Mouse (Mus musculus) frontal cortex, adult 2 months (tissue): ENCODE results near the gene Hsf5. TPM values are rescaled to one million over a fixed set of nuclear protein-coding genes. Genes with fewer than 3 reads are reported as not detected.

ENCODE experiments used
- DNase-seq, 2 experiments: peaks; one replicate each; pipeline ENCODE4 v3.0.0; 2022; ENCODE audit warnings: low spot score in 1 of 2; ENCODE audit errors: extremely low spot score in 1 of 2
- polyA plus RNA-seq: library from polyadenylated mRNA; depleted of rRNA; stranded (reverse); fragments of >200 nt; gene quantifications from 2 replicates; pipeline ENCODE4 v1.2.3, GENCODE M21; 2012

The Hsf5 gene
- polyA plus RNA-seq, 1 experiment: 0.46 TPM

DNA sequence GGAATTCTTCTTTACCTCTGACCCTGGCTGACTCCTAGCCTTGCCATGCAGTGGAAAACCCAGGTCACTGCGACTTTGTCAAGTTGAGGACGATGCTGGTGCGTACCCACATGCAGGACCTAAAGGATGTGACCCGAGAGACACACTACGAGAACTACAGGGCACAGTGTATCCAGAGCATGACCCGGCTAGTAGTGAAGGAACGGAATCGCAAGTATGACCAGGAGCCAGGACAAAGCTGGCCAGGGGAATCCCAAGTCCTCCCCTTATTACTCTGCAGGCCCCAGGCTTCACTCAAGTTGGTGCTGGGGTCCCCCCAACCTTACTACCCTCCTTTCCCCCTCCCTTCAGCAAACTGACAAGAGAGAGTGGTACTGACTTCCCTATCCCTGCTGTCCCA, 27.4 kb upstream of the Hsf5 start:
- no peak for DNase-seq

DNA sequence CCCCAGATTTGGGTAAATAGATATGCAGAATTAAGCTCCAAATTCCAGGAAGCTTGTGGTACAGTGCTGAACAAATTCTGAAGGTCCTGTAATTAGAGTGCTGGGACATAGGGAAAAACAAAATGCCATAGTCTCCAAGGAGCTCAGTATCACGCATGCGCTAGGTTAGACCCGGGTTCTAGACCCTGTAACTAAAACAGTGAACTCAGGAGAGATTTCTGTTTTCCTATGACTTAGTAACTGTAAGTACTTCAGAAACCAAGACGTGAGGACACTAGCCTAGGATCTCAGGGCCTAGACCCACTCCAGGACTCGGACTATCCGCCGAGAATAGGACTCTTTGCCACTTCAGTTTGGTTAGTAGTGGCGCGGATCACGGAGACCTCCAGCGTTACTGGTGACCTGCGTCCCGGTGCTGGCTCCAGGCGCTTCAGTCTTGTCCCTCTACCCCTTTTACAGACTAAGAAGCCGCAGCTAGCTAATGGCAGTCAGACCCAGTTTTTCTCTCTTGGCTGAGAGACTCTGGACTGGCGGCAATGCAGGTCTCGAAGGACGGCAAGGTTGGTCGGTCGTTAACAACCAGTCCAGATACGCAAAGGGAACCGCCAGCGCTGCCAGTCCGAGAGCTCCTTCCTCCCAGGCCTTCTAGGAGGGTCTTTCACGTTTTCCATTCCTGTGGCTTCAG, 26.0 kb upstream of the Hsf5 start:
- peak in 1 of 2 experiments; percentile 42 for DNase-seq

DNA sequence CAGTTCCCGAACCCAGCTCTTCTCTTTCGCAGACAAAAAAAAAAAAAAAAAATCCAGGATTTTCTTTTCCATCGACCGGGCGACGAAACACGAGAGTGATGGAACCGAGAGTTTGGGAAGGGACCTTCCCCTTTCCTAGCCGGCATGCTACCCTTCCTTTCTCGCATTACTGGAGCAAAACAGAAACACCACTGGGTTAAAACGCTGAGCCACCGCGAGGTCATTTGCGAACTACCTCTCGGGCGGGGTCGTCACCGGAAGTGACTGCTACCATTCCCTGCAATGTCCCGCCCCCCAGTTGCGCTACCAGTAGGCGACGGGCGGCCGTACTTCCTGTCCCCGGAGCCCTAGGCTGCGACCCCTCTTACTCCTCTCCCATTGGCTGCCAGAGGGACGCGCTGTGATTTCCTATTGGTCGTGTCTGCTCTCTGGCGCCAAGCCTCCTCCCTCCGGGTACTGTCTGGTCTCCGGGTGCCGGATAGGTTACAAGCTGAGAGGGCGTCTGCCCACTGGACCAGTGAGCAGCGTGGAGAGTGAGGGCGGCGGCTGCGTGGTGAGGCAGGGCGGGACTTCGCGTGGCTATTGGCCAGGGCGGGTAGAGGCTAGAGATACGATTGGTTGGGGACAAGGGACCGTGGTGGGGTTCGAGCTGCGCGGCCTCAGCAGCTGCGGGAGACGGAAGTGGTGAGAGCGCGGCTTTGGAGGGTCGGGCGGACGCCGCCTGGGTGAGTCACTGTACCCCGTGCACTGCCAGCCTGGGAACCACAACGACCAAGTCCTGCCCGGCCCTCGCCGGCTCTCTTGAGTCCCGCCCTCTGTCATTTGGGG, 25.2 kb upstream of the Hsf5 start, which contains the start of gene Mtmr4:
Gene Mtmr4 (plus strand): TSS at position 637 of the 828 bp plus-strand sequence.
- peak; percentile 100 for DNase-seq

DNA sequence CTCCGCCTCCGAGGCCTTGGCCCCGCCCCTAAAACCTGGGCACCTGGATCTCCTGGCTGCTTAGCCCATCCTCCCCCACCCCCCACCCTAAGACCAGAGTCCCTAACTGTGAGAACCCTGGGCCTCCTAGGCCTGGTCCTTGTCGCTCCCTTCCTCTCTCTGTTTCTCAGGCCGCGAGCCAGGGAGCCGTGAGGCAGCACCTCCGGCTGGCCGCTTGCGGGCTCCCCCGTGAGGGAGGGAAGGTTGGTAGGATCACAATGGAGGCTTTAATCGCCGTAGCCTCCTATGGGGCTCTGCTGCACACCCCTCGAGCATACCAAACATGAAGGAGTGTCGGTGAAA, 24.6 kb upstream of the Hsf5 start:
- DNase-seq: no peak

DNA sequence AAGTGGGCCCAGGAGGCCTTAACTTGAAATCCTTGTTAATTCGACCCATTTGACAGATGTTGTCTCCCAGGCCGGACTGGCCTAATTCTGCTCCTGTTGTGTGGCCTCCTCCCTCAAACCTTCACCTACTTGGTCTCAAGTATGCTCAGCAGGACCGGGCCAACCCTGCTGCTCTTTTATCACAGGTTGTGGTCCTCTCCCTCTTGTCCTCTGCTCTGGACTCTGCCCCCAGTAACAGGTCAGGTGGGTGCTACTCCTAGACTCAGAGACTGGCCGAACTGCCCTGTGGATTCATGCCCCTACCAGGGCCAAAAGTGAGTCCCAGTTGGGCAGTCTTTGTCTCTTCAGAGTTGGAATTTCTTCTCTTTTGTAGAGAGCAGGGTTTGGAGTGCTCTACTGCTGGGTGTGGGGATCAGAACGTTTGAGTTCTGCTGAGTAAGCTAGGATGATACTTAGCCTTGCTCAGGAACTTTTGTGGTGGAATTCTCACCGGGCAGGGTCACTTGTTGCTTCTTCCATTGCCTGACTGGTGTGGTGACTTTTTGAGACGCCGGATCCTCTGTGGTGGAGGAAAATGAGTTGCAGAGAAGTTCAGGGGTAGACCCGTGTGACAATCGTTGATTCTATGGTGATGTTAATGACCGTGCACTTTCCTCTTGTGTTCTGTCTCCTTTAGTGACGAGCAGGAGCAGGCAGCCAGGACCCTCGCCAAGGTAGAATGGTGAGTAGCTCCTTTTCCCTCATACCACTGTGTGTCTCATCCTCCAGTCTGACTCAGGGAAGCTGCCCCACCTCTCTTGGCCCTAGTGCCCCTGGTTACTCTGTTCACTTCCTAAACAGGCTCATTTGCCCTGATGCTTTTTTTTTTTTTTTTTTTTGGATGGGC, 24.0 kb upstream of the Hsf5 start:
- DNase-seq: no peak

DNA sequence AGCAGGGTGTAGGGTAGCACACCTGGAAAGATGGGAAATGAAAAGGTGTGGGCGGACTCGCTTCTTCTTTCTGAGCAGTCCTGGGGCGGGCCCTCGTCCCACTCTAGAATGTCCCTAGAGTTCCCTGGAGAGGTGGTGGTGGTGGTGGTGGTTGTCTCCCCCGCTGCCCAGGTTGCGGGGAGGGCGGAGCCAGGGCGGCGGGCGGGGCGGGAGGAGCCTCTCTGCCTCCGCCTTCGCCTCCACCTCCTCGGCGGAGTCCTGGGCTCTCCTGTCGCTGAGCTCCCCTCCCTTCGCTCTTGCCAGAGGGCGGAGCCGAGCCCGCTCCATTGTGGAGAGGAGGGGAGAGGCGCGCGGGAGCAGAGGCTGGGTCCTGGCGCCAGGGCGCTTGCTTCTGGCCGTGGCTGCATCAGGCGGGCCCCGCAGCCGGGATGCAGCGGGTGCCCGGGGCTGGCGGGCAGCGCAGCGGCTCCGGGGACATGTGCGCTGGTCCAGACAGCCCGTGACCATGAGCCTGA, 21.6 kb upstream of the Hsf5 start:
- DNase-seq: peak in 1 of 2 experiments; percentile 85

DNA sequence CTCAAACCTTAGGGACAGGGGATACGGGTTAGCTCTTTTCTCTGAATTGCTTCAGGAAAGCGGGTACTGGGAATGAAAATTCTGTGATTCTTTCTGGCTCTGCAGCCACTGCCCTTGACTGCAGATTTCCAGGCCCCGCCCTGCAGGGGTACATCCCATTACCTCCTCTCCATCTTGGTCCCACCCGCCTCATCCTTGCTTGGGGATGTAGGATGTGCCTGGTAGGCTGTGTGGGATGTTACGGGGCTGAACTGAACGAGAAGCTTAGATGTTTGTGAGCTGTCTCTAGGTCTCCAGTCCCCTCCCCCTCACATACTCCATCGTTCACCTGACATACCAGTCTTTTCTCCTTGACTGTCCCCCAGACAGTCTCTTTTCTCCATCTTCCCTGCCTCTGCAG, 21.0 kb upstream of the Hsf5 start:
- peak in 1 of 2 experiments; percentile 58 for DNase-seq

DNA sequence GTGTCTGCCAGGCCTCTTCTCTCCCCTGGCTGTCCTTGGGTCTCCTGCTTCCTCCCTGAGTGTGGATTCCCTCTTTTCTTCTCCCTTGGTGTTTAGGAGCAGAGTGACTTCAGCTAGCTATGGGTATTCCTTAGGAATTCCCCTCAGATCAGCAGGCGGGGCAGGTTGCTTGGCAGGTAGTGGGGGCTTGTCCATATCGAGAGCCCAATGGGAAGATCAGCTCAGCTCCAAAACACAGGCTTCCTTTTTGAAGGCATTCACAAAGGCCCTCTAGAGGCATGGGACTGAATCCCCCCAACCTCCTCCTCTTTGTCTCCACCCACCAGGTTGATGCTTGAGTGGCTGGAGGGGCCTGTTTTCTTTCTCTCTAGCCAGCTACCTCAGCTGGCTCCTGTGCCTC, 20.5 kb upstream of the Hsf5 start:
- DNase-seq: no peak

DNA sequence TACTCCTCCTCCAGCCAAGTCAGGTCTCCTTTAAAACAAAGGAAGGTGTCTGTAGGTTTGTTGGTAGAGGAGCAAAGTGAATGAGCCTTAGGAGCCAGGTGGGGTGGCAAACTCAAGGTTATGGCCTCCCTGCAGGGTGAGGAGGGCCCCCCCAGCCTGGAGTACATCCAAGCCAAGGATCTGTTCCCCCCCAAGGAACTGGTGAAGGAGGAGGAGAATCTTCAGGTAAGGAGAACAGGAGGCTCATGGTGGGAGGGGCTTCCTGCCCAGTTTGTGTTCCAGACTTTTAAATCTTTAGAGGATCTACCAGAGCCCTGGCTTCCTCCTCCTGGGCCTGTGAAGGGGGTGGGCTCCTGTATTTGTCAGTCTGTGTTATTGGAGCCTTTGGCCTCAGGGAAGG, 19.9 kb upstream of the Hsf5 start:
- no peak for DNase-seq

DNA sequence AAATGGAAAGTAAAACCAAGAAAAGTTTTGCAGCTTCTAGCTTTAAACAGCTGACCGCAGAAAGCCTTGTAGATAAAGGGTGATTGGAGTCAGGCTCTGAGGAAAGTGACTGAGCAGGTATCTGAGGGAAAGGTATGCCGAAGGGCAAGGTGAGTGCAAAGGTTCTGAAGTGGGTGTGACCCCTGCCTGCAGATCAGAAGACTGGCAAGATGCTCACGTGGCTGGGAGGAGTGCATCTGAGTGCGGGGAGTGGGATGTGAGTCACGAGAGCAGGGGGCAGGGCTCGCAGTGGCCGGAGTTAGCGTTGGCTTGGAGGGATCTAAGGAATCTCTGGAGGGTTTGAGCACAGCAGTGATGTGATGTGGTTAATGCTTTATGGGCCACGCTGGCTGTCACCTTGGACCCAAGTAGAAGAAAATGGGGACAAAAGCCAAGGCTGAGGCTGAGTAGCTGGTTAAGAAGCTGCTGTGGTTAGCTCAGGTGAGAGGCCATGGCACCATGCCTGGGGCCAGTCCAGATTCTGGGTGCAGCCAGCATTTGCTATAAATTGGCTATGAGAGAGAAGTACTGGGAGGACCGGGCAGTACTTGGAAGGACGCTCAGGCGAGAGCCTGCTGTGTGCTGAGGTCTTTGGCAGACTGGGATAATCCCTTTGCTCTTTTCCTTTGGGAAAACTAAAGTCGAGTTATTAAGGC, 17.4 kb upstream of the Hsf5 start:
- no peak for DNase-seq

DNA sequence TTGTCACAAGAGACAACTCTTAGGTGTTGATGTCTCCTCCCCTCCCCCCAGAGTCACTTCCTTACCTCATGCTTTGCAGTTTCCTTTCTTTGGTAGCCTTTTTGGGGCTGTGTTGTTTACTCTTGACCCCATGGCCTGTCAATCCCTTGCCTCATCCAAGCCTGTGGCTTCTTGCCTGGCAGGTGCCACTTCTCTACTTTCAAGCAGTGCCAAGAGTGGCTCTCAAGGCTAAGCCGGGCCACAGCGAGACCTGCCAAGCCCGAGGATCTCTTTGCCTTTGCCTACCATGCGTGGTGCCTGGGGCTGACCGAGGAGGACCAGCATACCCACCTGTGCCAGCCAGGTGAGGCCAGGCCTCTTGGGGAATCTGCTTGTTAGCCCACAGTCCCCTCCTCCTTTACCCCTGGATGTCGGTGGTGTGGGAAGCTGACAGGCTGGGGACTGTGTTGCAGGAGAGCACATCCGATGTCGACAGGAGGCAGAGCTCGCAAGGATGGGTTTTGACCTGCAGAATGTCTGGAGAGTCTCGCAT, 16.6 kb upstream of the Hsf5 start:
- no peak for DNase-seq

DNA sequence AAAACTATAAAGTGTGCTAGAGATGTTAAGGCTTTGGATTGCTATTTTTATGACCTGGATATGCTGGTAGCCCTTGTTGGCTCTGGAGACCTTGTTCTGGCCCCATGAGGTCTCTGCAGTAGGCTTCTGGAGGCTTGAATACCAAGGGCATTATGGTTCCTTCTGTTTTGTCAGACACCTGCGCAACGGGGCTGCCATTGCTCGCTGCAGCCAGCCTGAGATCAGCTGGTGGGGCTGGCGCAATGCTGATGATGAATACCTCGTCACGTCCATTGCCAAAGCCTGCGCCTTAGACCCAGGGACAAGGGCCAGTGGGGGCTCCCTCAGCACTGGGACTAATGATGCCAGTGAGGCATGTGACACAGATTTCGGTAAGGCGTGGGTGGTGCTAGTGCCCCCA, 14.7 kb upstream of the Hsf5 start:
- DNase-seq: no peak

DNA sequence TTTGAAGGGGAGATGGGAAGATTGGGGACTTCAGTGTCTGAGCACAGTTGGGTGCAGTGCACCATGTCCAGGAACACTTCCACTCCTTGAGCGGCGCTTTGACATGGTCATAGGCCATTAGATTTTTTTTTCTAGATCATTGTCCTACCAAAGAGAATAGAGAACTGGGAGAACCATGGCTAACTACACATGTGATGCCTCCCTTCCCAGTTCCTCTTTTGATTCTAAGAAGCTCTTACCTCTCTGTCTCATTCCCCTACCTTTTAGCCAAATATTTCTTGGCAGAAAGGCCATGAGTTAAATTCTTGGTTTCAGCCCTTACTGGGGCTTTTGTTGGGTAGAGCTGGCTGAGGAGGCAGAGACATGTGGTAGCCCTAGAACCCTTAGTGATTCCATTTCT, 13.4 kb upstream of the Hsf5 start:
- DNase-seq: no peak

DNA sequence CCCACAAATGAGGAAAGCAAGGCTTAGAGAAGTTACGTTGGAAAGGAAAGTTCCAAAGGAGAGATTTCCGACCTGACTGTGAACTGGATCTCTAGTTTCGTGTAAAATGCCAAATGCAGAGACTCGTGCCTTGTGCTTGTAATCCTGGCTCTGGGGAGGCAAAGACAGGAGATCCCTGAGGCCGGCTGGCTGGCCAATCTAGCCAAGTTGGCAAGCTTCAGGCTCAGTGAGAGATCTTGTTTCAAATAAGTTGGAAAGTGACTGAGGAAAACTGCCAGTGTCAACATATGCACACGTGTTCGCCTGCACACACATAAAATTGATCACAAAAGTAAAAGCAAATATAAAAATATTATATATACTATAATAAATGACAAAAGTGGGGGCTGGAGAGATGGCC, 7.7 kb upstream of the Hsf5 start:
- no peak for DNase-seq

DNA sequence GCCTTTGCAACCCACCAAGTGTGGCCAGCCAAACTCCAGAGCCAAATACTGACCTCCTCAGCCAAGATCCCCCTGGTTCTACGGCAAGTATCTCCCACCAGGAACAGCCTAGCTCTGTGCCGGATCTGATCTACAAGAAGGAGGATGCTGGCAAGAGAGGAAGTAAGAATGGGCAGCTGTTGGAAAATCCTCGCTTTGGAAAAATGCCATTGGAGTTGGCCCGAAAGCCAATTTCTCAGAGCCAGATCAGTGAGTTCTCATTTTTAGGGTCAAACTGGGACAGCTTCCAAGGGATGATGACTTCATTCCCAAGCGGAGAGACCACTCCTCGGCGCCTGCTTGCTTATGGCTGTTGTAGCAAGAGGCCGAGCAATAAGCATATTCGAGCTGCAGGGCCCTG, 5.4 kb upstream of the Hsf5 start:
- DNase-seq: no peak

DNA sequence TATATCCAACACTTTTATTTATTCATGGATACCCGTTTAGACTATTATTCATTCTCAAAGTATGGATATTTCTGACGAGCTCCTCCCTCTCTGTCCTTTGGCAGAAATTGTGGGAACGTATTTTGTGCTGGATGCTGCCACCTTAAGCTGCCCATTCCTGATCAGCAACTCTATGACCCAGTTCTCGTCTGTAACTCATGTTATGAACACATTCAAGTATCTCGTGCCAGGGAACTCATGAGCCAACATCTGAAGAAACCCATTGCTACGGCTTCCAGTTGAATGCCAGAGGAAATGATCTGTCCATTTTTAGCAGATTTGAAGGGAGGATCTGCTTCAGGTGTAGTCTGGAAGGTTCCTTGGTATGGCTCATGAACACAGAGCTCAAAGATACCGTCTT, 3.0 kb upstream of the Hsf5 start:
- no peak for DNase-seq

DNA sequence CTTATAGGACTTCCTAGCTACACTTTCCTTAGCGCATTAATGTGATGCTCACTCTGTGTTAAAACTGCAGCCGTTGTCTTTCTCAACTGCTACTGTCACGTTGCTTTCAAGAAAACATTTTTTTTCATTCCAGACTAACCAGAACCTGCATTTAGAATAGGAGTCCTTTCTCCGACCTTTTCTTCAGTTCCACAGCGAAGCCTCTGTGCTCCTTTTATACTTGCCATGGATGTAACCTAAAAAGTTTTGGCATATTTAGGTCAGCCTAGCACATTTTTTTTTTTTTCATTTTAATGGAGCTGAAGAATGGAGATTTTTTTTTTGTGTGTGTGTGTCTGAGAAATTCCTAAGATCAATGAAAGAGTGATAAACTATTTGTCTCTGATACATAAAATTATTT, 1.4 kb upstream of the Hsf5 start:
- no peak for DNase-seq

DNA sequence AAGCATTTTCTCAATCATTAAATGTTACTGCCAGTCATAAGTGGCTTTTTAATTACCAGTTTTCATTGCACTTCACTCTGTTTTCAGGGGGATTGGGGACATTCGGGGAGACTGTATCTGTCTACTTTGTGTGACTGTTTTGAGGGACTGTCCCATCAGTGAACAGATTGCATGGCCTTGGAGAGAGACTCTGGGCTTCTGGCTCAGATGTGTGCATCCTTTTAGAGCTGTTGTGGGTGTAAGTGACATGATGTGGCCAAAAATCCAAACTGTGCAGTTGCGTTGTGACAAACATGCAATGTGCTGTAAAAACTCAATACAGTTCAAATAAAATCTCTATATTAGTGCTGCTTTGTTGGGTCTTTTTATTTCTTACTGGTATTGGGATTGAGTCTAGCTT, 1.0 kb upstream of the Hsf5 start:
- DNase-seq: no peak

DNA sequence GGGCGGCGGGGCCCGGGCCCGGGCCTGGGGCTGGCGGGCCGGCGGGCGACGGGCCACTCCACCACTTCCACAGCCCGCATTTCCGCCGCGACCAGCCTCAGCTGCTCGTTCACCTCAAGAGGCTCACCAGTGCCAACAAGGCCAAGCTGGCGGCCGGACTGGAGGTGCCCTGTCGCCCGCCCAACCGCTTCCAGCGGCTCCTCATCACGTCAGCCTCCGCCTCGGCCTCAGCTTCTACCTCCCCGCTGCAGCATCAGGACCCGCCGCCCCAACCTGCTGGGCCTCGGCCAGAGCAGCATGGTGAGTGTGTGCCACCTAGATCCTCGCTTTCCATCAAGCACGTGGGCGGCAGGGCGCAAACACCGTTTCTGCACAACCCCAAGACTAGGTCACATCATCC, 642 bp downstream of the Hsf5 start:
- no peak for DNase-seq

DNA sequence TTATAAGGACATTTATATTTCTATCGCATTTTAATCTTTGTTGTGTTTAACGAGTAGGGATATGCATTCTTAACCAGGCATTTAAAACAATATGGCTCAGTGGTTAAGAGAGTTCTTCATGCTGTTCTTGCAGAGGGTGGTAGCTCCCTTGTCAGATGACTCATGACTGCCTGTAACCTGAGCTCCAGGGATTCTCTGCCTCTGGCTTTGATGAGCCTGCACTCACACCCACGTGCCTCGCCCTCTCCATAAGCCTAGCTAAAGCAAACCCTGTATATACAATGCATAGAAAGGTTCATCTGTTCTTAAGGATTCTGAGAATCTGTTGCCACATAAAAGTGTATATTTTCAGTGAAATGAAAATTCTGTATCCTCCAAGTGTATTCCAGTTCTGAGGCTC, 6.2 kb downstream of the Hsf5 start:
- DNase-seq: no peak
